Mouse (Mus musculus) G1E (cell line): Measurements from ENCODE around the gene Acox1. TPM values are rescaled to one million over a fixed set of nuclear protein-coding genes. Genes with fewer than 3 reads are reported as not detected.

Experiments
- ATAC-seq: 2 replicates; pipeline ENCODE4 v1.8.0; 2016; ENCODE audit warnings: mild to moderate bottlenecking; ENCODE audit not compliant: insufficient number of reproducible peaks, poor library complexity, low FRiP score, severe bottlenecking; ENCODE audit errors: extremely low read depth
- DNase-seq: peaks from one replicate; pipeline ENCODE4 v3.0.0; 2012; ENCODE audit warnings: low spot score
- H3K27me3 ChIP-seq: 2 replicates; pipeline ENCODE4 v1.6.1; 2012; ENCODE audit warnings: mild to moderate bottlenecking, low read length, inconsistent platforms; ENCODE audit not compliant: insufficient read depth
- H3K36me3 ChIP-seq: replicated peaks from 2 replicates; pipeline ENCODE3; 2012; ENCODE audit warnings: mild to moderate bottlenecking, inconsistent platforms
- H3K4me1 ChIP-seq: 2 replicates; pipeline ENCODE4 v1.6.1; 2012; ENCODE audit warnings: low read depth, low read length, inconsistent platforms, mixed read lengths; ENCODE audit not compliant: insufficient read depth
- H3K4me3 ChIP-seq: 2 replicates; pipeline ENCODE4 v1.5.1; 2012; ENCODE audit warnings: low read depth, mild to moderate bottlenecking, inconsistent platforms, low read length, moderate library complexity, mixed read lengths
- H3K9me3 ChIP-seq: replicated peaks from 2 replicates; pipeline ENCODE4 v1.6.1; 2012; ENCODE audit warnings: inconsistent platforms
- CTCF ChIP-seq: IDR thresholded peaks from 2 replicates; pipeline ENCODE4 v1.5.1; 2012; ENCODE audit warnings: low read depth, low read length, inconsistent platforms, mixed read lengths
- GATA1 ChIP-seq: IDR thresholded peaks from 2 replicates; pipeline ENCODE4 v1.6.1; 2012; ENCODE audit warnings: borderline replicate concordance, low read length, inconsistent platforms, mixed read lengths
- GATA2 ChIP-seq: IDR thresholded peaks from 2 replicates; pipeline ENCODE4 v1.6.1; 2012; ENCODE audit warnings: low read depth, low read length, inconsistent platforms, borderline replicate concordance
- POLR2AphosphoS5 ChIP-seq: IDR thresholded peaks from 2 replicates; pipeline ENCODE4 v1.6.1; 2012; ENCODE audit warnings: low read depth, low read length, inconsistent platforms; ENCODE audit not compliant: insufficient replicate concordance
- TAL1 ChIP-seq: conservative IDR thresholded peaks from 2 replicates; pipeline ENCODE4 v1.6.1; 2012; ENCODE audit warnings: low read depth, low read length, inconsistent platforms, mixed read lengths
- polyA plus RNA-seq: library from polyadenylated mRNA; stranded (reverse); fragments of >175 nt; gene quantifications from 2 replicates; pipeline ENCODE4 v1.2.3, GENCODE M21; 2012
- total RNA-seq, 2 experiments: library from RNA; stranded (forward) in 1 of 2; stranded (reverse) in 1 of 2; fragments of 200-1000 nt in 1 of 2; fragments of >200 nt in 1 of 2; fragmentation: Nextera tagmentation in 1 of 2; gene quantifications; 2 replicates each; pipeline ENCODE4 v1.2.3; 2014 to 2017

Gene Acox1
- total RNA-seq (2014; fragmentation: Nextera tagmentation) = 34.0 and 35.6 TPM in 2 replicates
- total RNA-seq (2017) = 51.2 and 55.8 TPM in 2 replicates
- 2.5 and 2.8 TPM in 2 replicates for polyA plus RNA-seq

- TF ChIP-seq GATA1 = no peak
- no peak for TF ChIP-seq POLR2AphosphoS5
- TF ChIP-seq TAL1 = no peak
- no peak for TF ChIP-seq GATA2
- TF ChIP-seq CTCF = no peak
- Histone ChIP-seq H3K9me3 (no peaks in the 10 kb centered on the region), H3K36me3 (peaks cover 49% of the 10 kb centered on the region), H3K4me1 (peaks cover 43% of the 10 kb centered on the region), H3K27me3 (no peaks in the 10 kb centered on the region), H3K4me3 (peak within 1 kb of the TSS; percentile 80)
- peak; percentile 95 for DNase-seq
- ATAC-seq = peak; percentile 84
Measured at GRCm38 (mm10) chr11:116198639-116199531, at the start of gene Acox1, which contains the start of gene Ten1. Gene Acox1 (minus strand): TSS chr11:116199045. Gene Ten1 (plus strand): TSS chr11:116198855.

- Histone ChIP-seq H3K36me3 (peaks cover 100% of the 10 kb centered on the region), H3K4me3 (no peak overlapping the region), H3K27me3 (no peaks in the 10 kb centered on the region), H3K9me3 (no peaks in the 10 kb centered on the region), H3K4me1 (no peaks in the 10 kb centered on the region)
- ATAC-seq (no peak), DNase-seq (no peak)
- TF ChIP-seq GATA1 = no peak
- no peak for TF ChIP-seq TAL1
- TF ChIP-seq CTCF = no peak
- TF ChIP-seq GATA2 = no peak
- no peak for TF ChIP-seq POLR2AphosphoS5
Measured at GRCm38 (mm10) chr11:116247502-116248222, 48.8 kb upstream of the Acox1 start.

GRCm38 (mm10) chr11:116245616-116246015, 46.8 kb upstream of the Acox1 start:
- Histone ChIP-seq H3K36me3 (peaks cover 84% of the 10 kb centered on the region), H3K9me3 (no peaks in the 10 kb centered on the region), H3K27me3 (no peaks in the 10 kb centered on the region), H3K4me3 (no peak overlapping the region), H3K4me1 (no peaks in the 10 kb centered on the region)
- DNase-seq (no peak), ATAC-seq (no peak)
- TF ChIP-seq CTCF (no peak), TAL1 (no peak), GATA1 (no peak), GATA2 (no peak), POLR2AphosphoS5 (no peak)

- Histone ChIP-seq H3K4me1 (no peaks in the 10 kb centered on the region), H3K4me3 (no peak overlapping the region), H3K27me3 (peaks cover 4% of the 10 kb centered on the region), H3K36me3 (peaks cover 73% of the 10 kb centered on the region), H3K9me3 (no peaks in the 10 kb centered on the region)
- no peak for ATAC-seq
- DNase-seq = no peak
- TF ChIP-seq GATA2 (no peak), CTCF (no peak), POLR2AphosphoS5 (no peak), TAL1 (no peak), GATA1 (no peak)
Measured at GRCm38 (mm10) chr11:116244580-116244979, 45.7 kb upstream of the Acox1 start.

- TF ChIP-seq GATA1 = no peak
- ATAC-seq (no peak), DNase-seq (no peak)
- H3K36me3 ChIP-seq = peaks cover 45% of the 10 kb centered on the region
- H3K27me3 ChIP-seq = peaks cover 23% of the 10 kb centered on the region
- H3K9me3 ChIP-seq = no peaks in the 10 kb centered on the region
- peaks cover 5% of the 10 kb centered on the region; the same call in 1 of the 2 replicates for H3K4me1 ChIP-seq
- no peak overlapping the region for H3K4me3 ChIP-seq
Measured at GRCm38 (mm10) chr11:116241744-116242235, 42.9 kb upstream of the Acox1 start.

GRCm38 (mm10) chr11:116239797-116240196, 41.0 kb upstream of the Acox1 start:
- DNase-seq (no peak), ATAC-seq (no peak)
- Histone ChIP-seq H3K27me3 (peaks cover 40% of the 10 kb centered on the region), H3K36me3 (peaks cover 25% of the 10 kb centered on the region), H3K9me3 (no peaks in the 10 kb centered on the region), H3K4me1 (peaks cover 5% of the 10 kb centered on the region; the same call in 1 of the 2 replicates), H3K4me3 (no peak overlapping the region)
- TF ChIP-seq CTCF = no peak
